Mouse (Mus musculus) thymus, postnatal 4 days (tissue): ENCODE data around the gene 4930550C14Rik.

ENCODE experiments used
- DNase-seq: peaks from one replicate; pipeline ENCODE4 v3.0.0; 2021

Gene 4930550C14Rik

GRCm38 (mm10) chr9:53404753-53405722 lies 2.9 kb downstream of the 4930550C14Rik start:
- peak; percentile 91 for DNase-seq

GRCm38 (mm10) chr9:53408548-53408947 lies 6.4 kb downstream of the 4930550C14Rik start:
- no peak for DNase-seq

- no peak for DNase-seq
These were observed 6.8 kb downstream of the 4930550C14Rik start for GRCm38 (mm10) chr9:53408953-53409361.

- DNase-seq: no peak
These were observed 7.3 kb downstream of the 4930550C14Rik start for GRCm38 (mm10) chr9:53409427-53409826.

GRCm38 (mm10) chr9:53422133-53422896 lies 20.2 kb downstream of the 4930550C14Rik start:
- no peak for DNase-seq

GRCm38 (mm10) chr9:53426726-53427125 lies 24.6 kb downstream of the 4930550C14Rik start:
- no peak for DNase-seq

GRCm38 (mm10) chr9:53427638-53428037 lies 25.5 kb downstream of the 4930550C14Rik start:
- no peak for DNase-seq

GRCm38 (mm10) chr9:53435830-53436570 lies 33.9 kb downstream of the 4930550C14Rik start:
- no peak for DNase-seq

- no peak for DNase-seq
These were observed 48.5 kb downstream of the 4930550C14Rik start for GRCm38 (mm10) chr9:53450609-53451008.

GRCm38 (mm10) chr9:53452038-53452437 lies 49.9 kb downstream of the 4930550C14Rik start:
- DNase-seq: no peak

GRCm38 (mm10) chr9:53472806-53473518 lies 70.8 kb downstream of the 4930550C14Rik start:
- no peak for DNase-seq
